Mouse (Mus musculus) myocyte (in vitro differentiated cells): Measurements from ENCODE around the gene Rev3l. TPM values are rescaled to one million over a fixed set of nuclear protein-coding genes. Genes with fewer than 3 reads are reported as not detected.

Source experiments
- H3K27me3 ChIP-seq: one replicate; pipeline ENCODE4 v1.6.1; 2011; ENCODE audit not compliant: control insufficient read depth, insufficient read depth, insufficient read length
- H3K36me3 ChIP-seq: one replicate; pipeline ENCODE4 v1.6.1; 2011; ENCODE audit not compliant: control insufficient read depth, insufficient read depth
- H3K4me2 ChIP-seq: one replicate; pipeline ENCODE4 v1.6.1; 2011; ENCODE audit warnings: low read depth, control low read depth
- H3K4me3 ChIP-seq: one replicate; pipeline ENCODE4 v1.5.1; 2011; ENCODE audit warnings: mild to moderate bottlenecking, control low read depth, moderate library complexity
- H3K79me2 ChIP-seq: one replicate; pipeline ENCODE4 v1.6.1; 2011; ENCODE audit not compliant: control insufficient read depth, insufficient read depth
- H3ac ChIP-seq: one replicate; pipeline ENCODE4 v1.6.1; 2011; ENCODE audit not compliant: control insufficient read depth, insufficient read length
- CEBPB ChIP-seq: IDR thresholded peaks from 2 replicates; pipeline ENCODE4 v1.6.1; 2011; ENCODE audit warnings: mild to moderate bottlenecking, moderate library complexity; ENCODE audit not compliant: poor library complexity, insufficient read depth, severe bottlenecking
- E2F4 ChIP-seq: IDR thresholded peaks from one replicate; pipeline ENCODE4 v1.6.1; 2011; ENCODE audit warnings: mild to moderate bottlenecking, control low read depth, moderate library complexity; ENCODE audit not compliant: insufficient read depth
- MAX ChIP-seq: IDR thresholded peaks from one replicate; pipeline ENCODE4 v1.6.1; 2011; ENCODE audit warnings: low read depth, mild to moderate bottlenecking, control low read depth
- MYOD1 ChIP-seq, 3 experiments: IDR thresholded peaks; one replicate each; pipeline ENCODE4 v1.6.1; 2011; ENCODE audit warnings: control low read depth in 2 of 3, low read depth in 2 of 3, mild to moderate bottlenecking in 2 of 3, moderate library complexity in 1 of 3; ENCODE audit not compliant: insufficient read length in 2 of 3, control insufficient read depth in 1 of 3
- MYOG ChIP-seq, 3 experiments: IDR thresholded peaks; one replicate each; pipeline ENCODE4 v1.6.1; 2011; ENCODE audit warnings: control low read depth in 2 of 3, low read depth in 2 of 3, mild to moderate bottlenecking in 2 of 3; ENCODE audit not compliant: insufficient read length in 2 of 3, control insufficient read depth in 1 of 3, insufficient read depth in 1 of 3
- POLR2A ChIP-seq: IDR thresholded peaks from one replicate; pipeline ENCODE4 v1.6.1; 2011; ENCODE audit warnings: low read depth, mild to moderate bottlenecking, control low read depth, moderate library complexity; ENCODE audit not compliant: insufficient read length
- POLR2AphosphoS2 ChIP-seq: IDR thresholded peaks from one replicate; pipeline ENCODE4 v1.6.1; 2011; ENCODE audit warnings: low read depth, control low read depth; ENCODE audit not compliant: insufficient read length
- REST ChIP-seq: IDR thresholded peaks from one replicate; pipeline ENCODE4 v1.6.1; 2011; ENCODE audit warnings: mild to moderate bottlenecking, control low read depth, moderate library complexity; ENCODE audit not compliant: insufficient read depth, insufficient read length
- SRF ChIP-seq: IDR thresholded peaks from one replicate; pipeline ENCODE4 v1.6.1; 2011; ENCODE audit warnings: low read depth; ENCODE audit not compliant: control insufficient read depth, insufficient read length
- TCF12 ChIP-seq: IDR thresholded peaks from one replicate; pipeline ENCODE4 v1.6.1; 2011; ENCODE audit warnings: mild to moderate bottlenecking, control low read depth; ENCODE audit not compliant: poor library complexity, insufficient read depth, severe bottlenecking
- TCF3 ChIP-seq: IDR thresholded peaks from one replicate; pipeline ENCODE4 v1.6.1; 2011; ENCODE audit warnings: low read depth, control low read depth; ENCODE audit not compliant: insufficient read length
- USF1 ChIP-seq: IDR thresholded peaks from one replicate; pipeline ENCODE4 v1.6.1; 2011; ENCODE audit warnings: low read depth, mild to moderate bottlenecking, control low read depth, moderate library complexity
- polyA plus RNA-seq: library from polyadenylated mRNA; unstranded; fragments of >200 nt; fragmentation: generic; extraction: Trizol; gene quantifications from one replicate; pipeline ENCODE4 v1.2.1, GENCODE M21; 2012; ENCODE audit warnings: missing spikeins

The Rev3l gene
- polyA plus RNA-seq, 1 experiment = 2.4 TPM

DNA sequence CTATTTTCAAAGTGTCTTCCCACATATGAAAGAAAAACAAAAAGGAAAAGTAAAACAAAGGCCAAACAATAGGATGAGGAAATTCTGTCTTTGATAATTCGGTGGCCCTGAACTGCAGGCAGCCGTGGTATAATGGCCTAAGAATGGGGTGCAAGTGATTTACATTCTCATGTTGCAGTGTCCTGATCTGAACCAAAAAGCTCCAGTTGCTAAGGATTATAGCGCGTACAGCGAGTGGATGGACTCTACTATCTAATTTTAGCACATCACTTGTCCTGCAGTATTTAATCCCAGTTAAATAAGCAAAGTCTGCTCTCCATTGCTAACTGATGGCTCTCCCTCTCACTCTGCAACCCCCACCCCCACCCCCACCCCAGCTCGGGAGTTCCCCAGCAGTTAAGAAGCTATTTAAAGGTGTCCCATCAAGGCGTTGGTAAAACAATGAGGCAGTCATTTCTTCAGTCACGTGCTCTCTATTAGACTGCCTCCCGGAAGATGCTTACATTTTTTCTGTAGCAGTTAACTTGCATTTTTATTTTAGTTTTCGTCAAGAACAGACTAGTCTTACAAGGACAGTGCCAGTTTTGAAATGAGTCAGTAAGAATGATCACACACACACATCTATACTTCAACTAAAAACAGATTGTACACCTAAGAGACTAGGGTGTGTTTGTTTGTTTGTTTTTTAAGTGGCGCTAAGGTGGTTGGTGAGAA lies 40.4 kb upstream of the Rev3l start:
- H3K4me3 ChIP-seq = no peak overlapping the region
- H3ac ChIP-seq = no peak overlapping the region
- peak overlapping the region; percentile 25 for H3K4me2 ChIP-seq
- no peaks in the 10 kb centered on the region for H3K27me3 ChIP-seq
- no peak for TF ChIP-seq CEBPB
- TF ChIP-seq USF1 = peak; percentile 67
- H3K79me2 ChIP-seq = no peaks in the 10 kb centered on the region
- H3K36me3 ChIP-seq = no peaks in the 10 kb centered on the region

DNA sequence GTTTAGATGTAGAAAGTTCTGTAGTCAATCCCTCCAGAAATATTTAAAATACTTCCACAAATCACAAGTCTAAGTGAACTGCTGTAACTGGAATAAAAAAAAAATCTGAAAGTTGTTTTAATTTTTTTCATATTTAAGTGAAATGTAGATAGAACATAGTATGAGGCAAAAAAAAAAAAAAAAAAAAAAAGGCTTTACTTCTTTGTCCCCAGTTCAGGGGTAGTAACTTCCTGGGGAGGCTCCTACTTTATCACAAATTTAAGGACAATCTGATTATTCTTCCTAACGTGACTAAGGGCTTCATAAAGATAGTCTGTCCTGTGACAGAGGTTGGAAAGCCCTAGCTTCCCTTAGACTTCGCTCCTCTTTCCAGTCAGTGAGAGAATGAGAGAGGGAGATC lies 39.8 kb upstream of the Rev3l start:
- no peaks in the 10 kb centered on the region for H3K27me3 ChIP-seq
- no peak for TF ChIP-seq MYOD1 (IDR thresholded peaks at IDR 0.05; ENCODE audit: control insufficient read depth in 1 of 3, insufficient read length in 2 of 3, low read depth in 2 of 3)
- TF ChIP-seq REST = no peak
- TF ChIP-seq POLR2AphosphoS2 = no peak
- no peak overlapping the region for H3ac ChIP-seq
- no peak overlapping the region for H3K4me3 ChIP-seq
- H3K79me2 ChIP-seq = no peaks in the 10 kb centered on the region
- H3K4me2 ChIP-seq = peak overlapping the region; percentile 19
- H3K36me3 ChIP-seq = no peaks in the 10 kb centered on the region

DNA sequence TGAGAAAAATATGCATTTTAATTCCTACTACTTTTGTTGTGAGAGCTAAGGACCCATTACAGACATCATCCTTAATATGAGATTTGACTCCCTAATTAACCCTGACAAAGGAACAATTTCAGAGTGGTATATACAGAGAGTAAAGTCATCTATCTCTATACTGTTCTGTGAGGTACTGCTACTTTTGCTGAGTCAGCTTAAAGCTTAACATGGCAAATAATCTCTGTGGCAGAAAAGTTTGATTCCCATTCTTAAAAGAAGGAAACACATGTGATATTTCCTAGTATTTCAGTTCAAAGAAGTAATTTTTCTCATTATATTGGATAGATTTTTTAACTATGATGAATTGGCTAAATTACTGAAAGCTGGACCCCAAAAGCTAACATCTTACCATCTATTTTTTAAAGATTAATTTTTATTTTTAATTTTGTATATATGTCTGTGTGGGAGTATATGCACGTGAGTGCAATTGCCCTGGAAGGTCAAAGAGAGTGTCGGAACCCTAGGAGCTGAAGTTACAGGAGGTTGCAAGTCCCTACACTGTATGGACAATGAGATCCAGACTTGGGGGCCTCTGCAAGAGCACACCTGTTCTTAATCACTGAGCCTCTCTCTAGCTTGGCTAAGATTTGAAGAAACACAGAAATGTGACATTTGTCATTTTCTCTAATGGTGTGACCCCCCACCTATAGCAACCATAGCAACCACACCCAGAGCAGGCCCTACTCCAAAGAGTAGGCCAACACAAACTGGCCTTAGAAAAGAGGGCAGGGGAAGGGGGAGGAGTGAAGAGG lies 24.0 kb upstream of the Rev3l start:
- H3K79me2 ChIP-seq = no peaks in the 10 kb centered on the region
- no peaks in the 10 kb centered on the region for H3K36me3 ChIP-seq
- no peak overlapping the region for H3K4me3 ChIP-seq
- H3K27me3 ChIP-seq = no peaks in the 10 kb centered on the region
- H3ac ChIP-seq = no peak overlapping the region
- TF ChIP-seq POLR2AphosphoS2 = no peak
- no peak for TF ChIP-seq POLR2A
- TF ChIP-seq MAX = no peak
- no peak for TF ChIP-seq CEBPB
- TF ChIP-seq E2F4 = no peak
- no peak for TF ChIP-seq MYOD1 (IDR thresholded peaks at IDR 0.05; ENCODE audit: control insufficient read depth in 1 of 3, insufficient read length in 2 of 3, low read depth in 2 of 3)
- no peak for TF ChIP-seq SRF
- no peak for TF ChIP-seq USF1
- no peak for TF ChIP-seq MYOG (IDR thresholded peaks at IDR 0.05; ENCODE audit: control insufficient read depth in 1 of 3, insufficient read depth in 1 of 3, insufficient read length in 2 of 3, low read depth in 2 of 3)
- TF ChIP-seq REST = no peak
- no peak for TF ChIP-seq TCF3
- TF ChIP-seq TCF12 = no peak
- no peak overlapping the region for H3K4me2 ChIP-seq

DNA sequence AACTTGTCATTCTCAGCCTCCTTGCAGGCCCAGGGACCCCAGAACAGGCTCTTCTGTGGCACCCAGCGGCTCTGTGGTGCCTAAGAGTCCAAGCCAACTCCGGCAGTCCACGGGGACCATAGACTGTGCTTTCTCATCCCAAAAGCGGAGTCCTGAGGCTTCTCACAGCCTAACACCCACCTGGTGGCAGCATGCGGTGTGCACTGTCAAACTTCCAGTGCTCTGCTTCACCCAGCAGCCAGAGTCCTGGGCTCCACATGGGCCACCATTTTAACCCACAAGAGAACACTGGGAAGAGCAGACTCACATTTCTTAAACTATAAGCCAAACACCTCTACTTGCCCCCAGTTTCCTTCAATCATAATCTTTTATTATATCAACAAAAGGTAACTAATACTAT lies 15.0 kb upstream of the Rev3l start:
- H3K27me3 ChIP-seq = no peaks in the 10 kb centered on the region
- H3K79me2 ChIP-seq = no peaks in the 10 kb centered on the region
- H3K4me3 ChIP-seq = no peak overlapping the region
- no peak overlapping the region for H3ac ChIP-seq
- TF ChIP-seq POLR2AphosphoS2 = no peak
- TF ChIP-seq REST = no peak
- no peak for TF ChIP-seq MYOG (IDR thresholded peaks at IDR 0.05; ENCODE audit: control insufficient read depth in 1 of 3, insufficient read depth in 1 of 3, insufficient read length in 2 of 3, low read depth in 2 of 3)
- no peak overlapping the region for H3K4me2 ChIP-seq
- H3K36me3 ChIP-seq = no peaks in the 10 kb centered on the region

DNA sequence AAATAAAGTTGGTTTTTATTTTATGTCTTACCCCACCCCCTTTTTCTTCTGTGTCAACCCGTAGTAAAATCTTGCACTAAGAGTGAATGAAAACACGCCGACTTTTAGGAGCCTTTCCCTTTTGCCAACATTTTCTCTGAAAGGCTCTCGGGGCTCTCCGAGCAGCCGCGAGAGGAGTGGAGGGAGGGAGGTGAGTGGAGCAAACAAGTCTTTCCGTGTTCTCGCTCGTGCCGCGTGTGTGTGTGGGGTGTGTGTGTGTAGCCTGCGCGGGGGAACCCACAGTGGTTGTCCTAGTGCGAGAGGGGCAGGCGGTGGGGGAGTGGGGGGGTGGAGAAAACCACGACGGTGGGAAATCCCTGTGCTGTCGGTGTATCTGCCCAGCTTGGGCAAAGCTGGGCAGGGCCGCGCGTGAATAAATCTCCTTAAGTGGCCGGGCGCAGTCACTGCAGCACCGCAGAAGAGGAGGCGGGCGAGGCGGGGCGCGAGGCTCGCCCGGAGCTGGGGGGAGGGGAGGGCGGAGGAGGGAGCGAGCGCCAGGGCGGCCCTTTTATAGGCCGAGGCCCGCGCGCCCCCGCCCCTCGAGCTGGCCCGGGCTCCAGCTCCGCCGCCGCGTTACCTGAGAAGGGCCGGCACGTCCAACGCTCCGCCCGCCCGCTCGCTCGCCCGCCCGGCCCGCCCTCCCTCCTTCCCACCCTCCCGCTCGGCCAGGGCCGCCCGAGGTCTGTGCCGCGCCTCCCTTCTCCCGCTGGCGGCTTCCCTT lies 762 bp upstream of the Rev3l start:
- TF ChIP-seq POLR2AphosphoS2 (peak; percentile 68), E2F4 (no peak), CEBPB (no peak), SRF (peak; percentile 64), POLR2A (peak; percentile 62), MYOG (IDR thresholded peaks at IDR 0.05; ENCODE audit: control insufficient read depth in 1 of 3, insufficient read depth in 1 of 3, insufficient read length in 2 of 3, low read depth in 2 of 3) (no peak), TCF3 (no peak), USF1 (no peak)
- H3K79me2 ChIP-seq = peaks cover 35% of the 10 kb centered on the region
- H3K4me3 ChIP-seq = peak overlapping the region; percentile 71
- H3K4me2 ChIP-seq = peak overlapping the region; percentile 95
- no peaks in the 10 kb centered on the region for H3K27me3 ChIP-seq
- H3K36me3 ChIP-seq = no peaks in the 10 kb centered on the region
- peak overlapping the region; percentile 81 for H3ac ChIP-seq
